Mouse (Mus musculus) 3T3-L1 (cell line): ENCODE data around the gene Otop2.
A peak's percentile ranks its signal among the peaks of the same experiment; 100 is the strongest.

ENCODE experiments used
- DNase-seq: peaks from one replicate; pipeline ENCODE4 v3.0.0-alpha.2; 2015; ENCODE audit warnings: low read depth, low spot score

The Otop2 gene

GRCm38 (mm10) chr11:115297214-115297826 is 9.6 kb upstream of the Otop2 start, which contains the start of gene Fads6:
Fads6 (minus strand) TSS chr11:115297663.
- DNase-seq = no peak

GRCm38 (mm10) chr11:115298160-115298559 is 8.8 kb upstream of the Otop2 start:
- DNase-seq = no peak

GRCm38 (mm10) chr11:115300745-115301144 is 6.2 kb upstream of the Otop2 start:
- DNase-seq = no peak

GRCm38 (mm10) chr11:115301351-115301750 is 5.6 kb upstream of the Otop2 start:
- peak; percentile 94 for DNase-seq

GRCm38 (mm10) chr11:115303167-115303566 is 3.8 kb upstream of the Otop2 start:
- DNase-seq = peak; percentile 11

GRCm38 (mm10) chr11:115308781-115309180 is 1.8 kb downstream of the Otop2 start:
- no peak for DNase-seq

- peak; percentile 49 for DNase-seq
Measured at GRCm38 (mm10) chr11:115314249-115314648, 7.3 kb downstream of the Otop2 start.

- no peak for DNase-seq
Measured at GRCm38 (mm10) chr11:115317204-115317603, 10.2 kb downstream of the Otop2 start.

GRCm38 (mm10) chr11:115318245-115319027 is 11.5 kb downstream of the Otop2 start:
- DNase-seq = no peak

GRCm38 (mm10) chr11:115319704-115320383 is 12.9 kb downstream of the Otop2 start:
- DNase-seq = no peak

- DNase-seq = peak; percentile 70
Measured at GRCm38 (mm10) chr11:115321906-115322693, 15.1 kb downstream of the Otop2 start, which contains the start of gene Ush1g. Ush1g (minus strand) TSS chr11:115322041.

- no peak for DNase-seq
Measured at GRCm38 (mm10) chr11:115323354-115323753, 16.4 kb downstream of the Otop2 start.

- no peak for DNase-seq
Measured at GRCm38 (mm10) chr11:115326730-115327129, 19.8 kb downstream of the Otop2 start.

- DNase-seq = no peak
Measured at GRCm38 (mm10) chr11:115329339-115329738, 22.4 kb downstream of the Otop2 start.

GRCm38 (mm10) chr11:115334531-115334930 is 27.6 kb downstream of the Otop2 start, which contains the start of gene Otop3:
Otop3 (plus strand) TSS chr11:115334731.
- DNase-seq = no peak

- no peak for DNase-seq
Measured at GRCm38 (mm10) chr11:115335223-115335622, 28.3 kb downstream of the Otop2 start.

- no peak for DNase-seq
Measured at GRCm38 (mm10) chr11:115336115-115336514, 29.2 kb downstream of the Otop2 start.

GRCm38 (mm10) chr11:115337350-115337749 is 30.4 kb downstream of the Otop2 start:
- DNase-seq = no peak

- no peak for DNase-seq
Measured at GRCm38 (mm10) chr11:115337826-115338225, 30.9 kb downstream of the Otop2 start.

- DNase-seq = no peak
Measured at GRCm38 (mm10) chr11:115341246-115341645, 34.3 kb downstream of the Otop2 start.

- DNase-seq = no peak
Measured at GRCm38 (mm10) chr11:115341866-115342265, 34.9 kb downstream of the Otop2 start.
